Mouse (Mus musculus) kidney, adult 2 months (tissue): ENCODE measurements around the gene Igf1.

Experiments used
- CTCF ChIP-seq: fragments of 200-500 bp; conservative IDR thresholded peaks from 2 replicates; pipeline ENCODE4 v1.5.1; 2011; ENCODE audit warnings: low read depth, mild to moderate bottlenecking, control low read depth, low read length, moderate library complexity, mixed read lengths; ENCODE audit not compliant: insufficient read depth, insufficient read length
- POLR2A ChIP-seq: fragments of 200-500 bp; IDR thresholded peaks from one replicate; pipeline ENCODE4 v1.6.1; 2011; ENCODE audit warnings: low read depth, low read length, control low read depth

DNA sequence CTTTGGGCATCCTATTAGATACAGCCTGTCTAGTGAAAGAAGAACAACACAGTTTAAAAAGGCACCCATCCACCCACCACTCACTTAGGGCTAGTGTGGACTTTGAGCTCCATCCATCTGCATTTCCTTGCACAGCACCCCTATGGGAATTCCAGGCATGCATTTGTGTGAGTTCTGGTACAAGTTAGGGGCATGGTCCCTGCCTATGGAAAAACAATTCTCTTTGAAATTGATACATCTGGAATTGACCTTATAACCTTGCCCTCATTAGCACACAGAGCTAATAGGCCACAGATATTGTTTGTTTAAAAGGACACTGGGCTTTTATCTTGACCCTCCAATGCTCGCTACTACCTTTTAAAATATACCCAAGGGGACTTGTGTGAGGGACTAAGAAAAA, 11.6 kb downstream of the Igf1 start:
- no peak for TF ChIP-seq CTCF
- no peak for TF ChIP-seq POLR2A
